Mouse (Mus musculus) urinary bladder, adult 18-20 months (tissue): ENCODE data around the gene Slc9a5.
A peak's percentile ranks its signal among the peaks of the same experiment; 100 is the strongest.

Experiments used
- DNase-seq, 2 experiments: peaks; one replicate each; pipeline ENCODE4 v3.0.0; 2022; ENCODE audit warnings: low spot score in 2 of 2, mixed read lengths in 2 of 2

Slc9a5 gene

GRCm38 (mm10) chr8:105354549-105354948 lies 5.9 kb downstream of the Slc9a5 start:
- no peak for DNase-seq

GRCm38 (mm10) chr8:105355179-105356024 lies 6.8 kb downstream of the Slc9a5 start:
- no peak for DNase-seq

GRCm38 (mm10) chr8:105356681-105357080 lies 8.0 kb downstream of the Slc9a5 start:
- DNase-seq = no peak

GRCm38 (mm10) chr8:105359208-105359607 lies 10.6 kb downstream of the Slc9a5 start:
- no peak for DNase-seq

GRCm38 (mm10) chr8:105359646-105360045 lies 11.0 kb downstream of the Slc9a5 start:
- no peak for DNase-seq

GRCm38 (mm10) chr8:105361751-105362702 lies 13.4 kb downstream of the Slc9a5 start:
- no peak for DNase-seq

GRCm38 (mm10) chr8:105367107-105367506 lies 18.5 kb downstream of the Slc9a5 start:
- no peak for DNase-seq

- DNase-seq = no peak
These were observed 23.8 kb downstream of the Slc9a5 start for GRCm38 (mm10) chr8:105372473-105372872.

GRCm38 (mm10) chr8:105373032-105373431 lies 24.4 kb downstream of the Slc9a5 start, which contains the start of gene Plekhg4:
Plekhg4 (plus strand) TSS chr8:105373274.
- no peak for DNase-seq

- DNase-seq = no peak
These were observed 25.9 kb downstream of the Slc9a5 start for GRCm38 (mm10) chr8:105374513-105374966.

GRCm38 (mm10) chr8:105378673-105379072 lies 30.0 kb downstream of the Slc9a5 start:
- DNase-seq = peak; percentile 30 to 54

GRCm38 (mm10) chr8:105380308-105380707 lies 31.7 kb downstream of the Slc9a5 start:
- no peak for DNase-seq

- no peak for DNase-seq
These were observed 35.4 kb downstream of the Slc9a5 start for GRCm38 (mm10) chr8:105384070-105384469.

- no peak for DNase-seq
These were observed 38.5 kb downstream of the Slc9a5 start for GRCm38 (mm10) chr8:105387151-105387550.

GRCm38 (mm10) chr8:105389096-105389495 lies 40.5 kb downstream of the Slc9a5 start:
- DNase-seq = no peak

GRCm38 (mm10) chr8:105393089-105393787 lies 44.6 kb downstream of the Slc9a5 start:
- DNase-seq = no peak

GRCm38 (mm10) chr8:105393915-105394314 lies 45.3 kb downstream of the Slc9a5 start:
- no peak for DNase-seq

- no peak for DNase-seq
These were observed 49.1 kb downstream of the Slc9a5 start for GRCm38 (mm10) chr8:105397747-105398146.

- DNase-seq = no peak
These were observed 51.4 kb downstream of the Slc9a5 start for GRCm38 (mm10) chr8:105400016-105400415.

GRCm38 (mm10) chr8:105403467-105403866 lies 54.8 kb downstream of the Slc9a5 start:
- no peak for DNase-seq

GRCm38 (mm10) chr8:105404496-105404895 lies 55.9 kb downstream of the Slc9a5 start:
- no peak for DNase-seq

- no peak for DNase-seq
These were observed 57.8 kb downstream of the Slc9a5 start for GRCm38 (mm10) chr8:105406416-105406815.
